Mouse (Mus musculus) small intestine, adult 2 months (tissue): ENCODE data around the gene Lypla2. TPM values are rescaled to one million over a fixed set of nuclear protein-coding genes. Genes with fewer than 3 reads are reported as not detected.

Experiments used
- H3K27ac ChIP-seq: fragments of 200-500 bp; 2 replicates; pipeline ENCODE4 v1.5.1; 2012; ENCODE audit warnings: low read depth, low read length, control low read depth, inconsistent platforms; ENCODE audit not compliant: insufficient read depth
- H3K27me3 ChIP-seq: fragments of 200-500 bp; 2 replicates; pipeline ENCODE4 v1.6.1; 2012; ENCODE audit warnings: mild to moderate bottlenecking, moderate library complexity, low read length, inconsistent platforms; ENCODE audit not compliant: control insufficient read depth, insufficient read depth
- H3K36me3 ChIP-seq: fragments of 200-500 bp; 2 replicates; pipeline ENCODE4 v1.6.1; 2012; ENCODE audit warnings: mild to moderate bottlenecking, low read length, control low read depth, inconsistent platforms; ENCODE audit not compliant: control insufficient read depth, insufficient read depth
- H3K4me1 ChIP-seq: fragments of 200-500 bp; 2 replicates; pipeline ENCODE4 v1.6.1; 2012; ENCODE audit warnings: low read length, inconsistent platforms, mixed read lengths; ENCODE audit not compliant: control insufficient read depth, insufficient read depth, insufficient read length
- H3K4me3 ChIP-seq: fragments of 200-500 bp; 2 replicates; pipeline ENCODE4 v1.5.1; 2012; ENCODE audit warnings: low read depth, mild to moderate bottlenecking, control low read depth, inconsistent platforms, low read length, moderate library complexity
- CTCF ChIP-seq: fragments of 200-500 bp; IDR thresholded peaks from 2 replicates; pipeline ENCODE4 v1.5.1; 2012; ENCODE audit warnings: low read depth, mild to moderate bottlenecking, control low read depth, inconsistent platforms, low read length, moderate library complexity, mixed read lengths; ENCODE audit not compliant: insufficient replicate concordance, insufficient read length; ENCODE audit errors: extremely low read depth
- POLR2A ChIP-seq: fragments of 200-500 bp; IDR thresholded peaks from 2 replicates; pipeline ENCODE4 v1.6.1; 2012; ENCODE audit warnings: low read depth, mild to moderate bottlenecking, control low read depth, inconsistent platforms, low read length, moderate library complexity
- WGBS: fragments of 180-500 bp; shearing (Covaris S2); methylation state at CpG from one replicate; pipeline ENCODE4 v1.1.7; 2018; 5-methylcytosine and 5-hydroxymethylcytosine counted together
- polyA plus RNA-seq: library from polyadenylated mRNA; depleted of rRNA; stranded (reverse); fragments of >200 nt; gene quantifications from 2 replicates; pipeline ENCODE4 v1.2.3, GENCODE M21; 2012

The Lypla2 gene
- polyA plus RNA-seq, 1 experiment = 166 TPM

- no peak for TF ChIP-seq CTCF
- TF ChIP-seq POLR2A = no peak
- Histone ChIP-seq H3K27ac (no peak overlapping the region), H3K4me1 (peaks cover 9% of the 10 kb centered on the region; the same call in 1 of the 2 replicates), H3K27me3 (no peaks in the 10 kb centered on the region), H3K36me3 (peaks cover 51% of the 10 kb centered on the region), H3K4me3 (no peak overlapping the region)
- WGBS = 90% methylated on average over 3 of the region's 3 CpGs
These were observed 45.6 kb downstream of the Lypla2 start for GRCm38 (mm10) chr4:135926861-135927260.

- no peak overlapping the region for H3K27ac ChIP-seq
- 89% methylated on average over 10 of the region's 10 CpGs for WGBS
- peaks cover 48% of the 10 kb centered on the region for H3K36me3 ChIP-seq
- H3K27me3 ChIP-seq = no peaks in the 10 kb centered on the region
- no peak overlapping the region for H3K4me3 ChIP-seq
- TF ChIP-seq POLR2A (no peak), CTCF (no peak)
- peaks cover 9% of the 10 kb centered on the region; the same call in 1 of the 2 replicates for H3K4me1 ChIP-seq
These were observed 46.1 kb downstream of the Lypla2 start for GRCm38 (mm10) chr4:135926195-135926808.

- no peak overlapping the region for H3K27ac ChIP-seq
- TF ChIP-seq CTCF (no peak), POLR2A (no peak)
- peaks cover 39% of the 10 kb centered on the region for H3K36me3 ChIP-seq
- 48% methylated on average over 5 of the region's 5 CpGs for WGBS
- H3K4me1 ChIP-seq = peaks cover 9% of the 10 kb centered on the region; the same call in 1 of the 2 replicates
- no peaks in the 10 kb centered on the region for H3K27me3 ChIP-seq
- H3K4me3 ChIP-seq = no peak overlapping the region
These were observed 47.1 kb downstream of the Lypla2 start for GRCm38 (mm10) chr4:135925341-135925740.

GRCm38 (mm10) chr4:135924418-135924817 is 48.0 kb downstream of the Lypla2 start:
- TF ChIP-seq POLR2A (no peak), CTCF (no peak)
- WGBS = 37% methylated on average over 2 of the region's 2 CpGs

GRCm38 (mm10) chr4:135922190-135922589 is 50.2 kb downstream of the Lypla2 start:
- TF ChIP-seq POLR2A (no peak), CTCF (no peak)

More at GRCm38 (mm10) chr4:135924418-135924817, 48.0 kb downstream of the Lypla2 start:
- no peak overlapping the region for H3K4me3 ChIP-seq
- H3K27ac ChIP-seq = peak overlapping the region; percentile 62; the same call in 1 of the 2 replicates
- peaks cover 12% of the 10 kb centered on the region; the same call in 1 of the 2 replicates for H3K4me1 ChIP-seq
- H3K27me3 ChIP-seq = no peaks in the 10 kb centered on the region
- H3K36me3 ChIP-seq = peaks cover 33% of the 10 kb centered on the region

GRCm38 (mm10) chr4:135921257-135922120 is 50.9 kb downstream of the Lypla2 start:
- Histone ChIP-seq H3K4me3 (peak overlapping the region; percentile 88), H3K4me1 (peaks cover 18% of the 10 kb centered on the region), H3K36me3 (peaks cover 26% of the 10 kb centered on the region), H3K27ac (peak overlapping the region; percentile 91), H3K27me3 (no peaks in the 10 kb centered on the region)
- TF ChIP-seq CTCF (no peak; the same call in 1 of the 2 replicates), POLR2A (peak; percentile 65; the same call in 1 of the 2 replicates)
- 1% methylated on average over 26 of the region's 26 CpGs for WGBS

More at GRCm38 (mm10) chr4:135922190-135922589, 50.2 kb downstream of the Lypla2 start:
- peaks cover 18% of the 10 kb centered on the region for H3K4me1 ChIP-seq
- no peaks in the 10 kb centered on the region for H3K27me3 ChIP-seq
- H3K4me3 ChIP-seq = no peak overlapping the region
- WGBS = 24% methylated on average over 1 of the region's 1 CpGs
- peaks cover 30% of the 10 kb centered on the region for H3K36me3 ChIP-seq
- no peak overlapping the region for H3K27ac ChIP-seq

- H3K36me3 ChIP-seq = peaks cover 17% of the 10 kb centered on the region
- H3K27ac ChIP-seq = peak within 1 kb of the TSS; percentile 91
- WGBS = under 1% methylated on average over 60 of the region's 60 CpGs
- H3K27me3 ChIP-seq = no peaks in the 10 kb centered on the region
- TF ChIP-seq POLR2A (peak; percentile 60; the same call in 1 of the 2 replicates), CTCF (peak; percentile 98)
- peaks cover 18% of the 10 kb centered on the region for H3K4me1 ChIP-seq
- H3K4me3 ChIP-seq = peak within 1 kb of the TSS; percentile 88
These were observed 51.9 kb downstream of the Lypla2 start, which contains the start of gene Fuca1 for GRCm38 (mm10) chr4:135920304-135921241. Gene Fuca1, plus strand, starts transcription at chr4:135920735.
